Mouse (Mus musculus) 3T3-L1 (cell line): ENCODE results near the gene Mettl8.

ENCODE experiments used
- DNase-seq: peaks from one replicate; pipeline ENCODE4 v3.0.0-alpha.2; 2015; ENCODE audit warnings: low read depth, low spot score

Gene Mettl8

DNA sequence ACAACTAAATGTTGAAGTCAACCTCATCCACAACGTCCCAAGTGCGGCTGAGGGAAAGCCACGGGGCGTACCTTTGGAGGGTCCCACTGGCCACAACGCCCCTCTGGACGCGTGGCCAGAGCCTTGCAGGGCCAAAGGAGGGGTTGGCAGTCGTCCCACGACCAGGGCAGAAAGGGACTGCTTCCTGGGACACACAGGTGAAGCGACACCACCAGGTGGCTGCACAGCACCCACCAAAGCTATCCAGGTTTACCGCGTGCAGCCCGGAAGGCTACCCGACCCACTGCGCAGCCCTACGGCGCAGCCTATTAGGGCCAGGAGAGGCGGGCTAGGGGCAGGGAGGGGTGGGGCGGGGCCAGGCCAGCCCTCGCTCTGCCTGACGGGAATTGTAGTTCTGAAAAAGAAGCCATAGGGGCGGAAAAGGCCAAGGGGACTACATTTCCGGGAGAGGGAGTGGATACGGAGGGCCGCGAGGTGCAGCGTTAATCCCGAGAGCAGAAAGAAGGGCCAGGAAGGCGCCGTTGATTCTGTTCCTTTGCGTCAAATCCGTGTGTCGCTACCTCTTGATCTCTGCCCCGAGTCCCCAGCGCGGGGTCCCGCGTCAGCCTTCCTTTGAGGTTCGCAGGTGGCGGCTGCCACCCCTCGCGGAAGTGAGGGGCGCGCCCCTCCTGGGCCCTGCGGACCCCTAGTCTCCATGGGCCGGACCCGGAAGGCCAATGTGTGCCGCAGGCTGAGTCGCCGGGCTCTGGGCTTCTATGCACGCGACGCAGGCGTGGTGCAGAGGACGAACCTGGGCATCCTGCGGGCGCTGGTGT is at the start of gene Mettl8, which contains the start of gene Dcaf17:
TSS of gene Mettl8 (minus strand) at position 284 of the 815 bp plus-strand sequence.
TSS of gene Dcaf17 (plus strand) at position 29 of the 815 bp plus-strand sequence.
- peak; percentile 99 for DNase-seq

DNA sequence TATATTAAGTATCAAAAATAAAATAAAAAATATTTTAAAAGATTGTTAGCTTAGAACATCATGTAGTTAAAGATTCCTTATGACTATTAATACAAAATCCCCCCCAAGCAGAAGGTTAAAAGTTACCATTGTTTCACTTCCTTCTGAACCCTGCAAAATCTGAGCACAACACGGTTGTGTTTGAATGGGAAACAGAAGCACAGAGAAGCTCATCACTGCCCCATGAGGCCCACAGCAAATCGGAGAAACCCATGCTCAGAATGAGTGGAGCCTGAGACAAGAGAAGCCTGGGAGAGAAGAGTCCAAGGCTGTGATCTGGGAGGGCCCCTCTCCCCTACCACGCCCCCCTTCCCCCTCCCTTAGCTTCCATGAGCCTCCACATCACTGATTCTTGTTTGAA is 49.3 kb upstream of the Mettl8 start:
- DNase-seq = no peak

DNA sequence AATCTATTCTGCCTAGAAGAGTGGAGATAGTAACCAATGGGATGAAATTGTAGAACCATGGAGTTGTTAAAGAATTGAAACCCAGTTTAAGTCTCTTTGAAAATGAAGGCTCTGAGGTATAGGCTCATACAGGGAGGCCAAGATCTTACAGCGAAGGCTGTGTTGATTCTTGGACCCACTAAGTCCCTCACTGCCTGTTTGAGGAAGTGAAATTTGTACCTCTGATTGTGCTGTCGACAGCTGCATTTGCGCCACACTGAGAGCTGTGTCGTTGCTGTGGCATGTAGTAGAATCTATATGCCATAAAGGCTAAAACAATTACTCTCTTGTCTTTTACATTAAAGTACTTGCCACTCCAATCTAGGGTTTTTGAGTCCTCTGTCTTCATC is 47.9 kb upstream of the Mettl8 start:
- DNase-seq = no peak

DNA sequence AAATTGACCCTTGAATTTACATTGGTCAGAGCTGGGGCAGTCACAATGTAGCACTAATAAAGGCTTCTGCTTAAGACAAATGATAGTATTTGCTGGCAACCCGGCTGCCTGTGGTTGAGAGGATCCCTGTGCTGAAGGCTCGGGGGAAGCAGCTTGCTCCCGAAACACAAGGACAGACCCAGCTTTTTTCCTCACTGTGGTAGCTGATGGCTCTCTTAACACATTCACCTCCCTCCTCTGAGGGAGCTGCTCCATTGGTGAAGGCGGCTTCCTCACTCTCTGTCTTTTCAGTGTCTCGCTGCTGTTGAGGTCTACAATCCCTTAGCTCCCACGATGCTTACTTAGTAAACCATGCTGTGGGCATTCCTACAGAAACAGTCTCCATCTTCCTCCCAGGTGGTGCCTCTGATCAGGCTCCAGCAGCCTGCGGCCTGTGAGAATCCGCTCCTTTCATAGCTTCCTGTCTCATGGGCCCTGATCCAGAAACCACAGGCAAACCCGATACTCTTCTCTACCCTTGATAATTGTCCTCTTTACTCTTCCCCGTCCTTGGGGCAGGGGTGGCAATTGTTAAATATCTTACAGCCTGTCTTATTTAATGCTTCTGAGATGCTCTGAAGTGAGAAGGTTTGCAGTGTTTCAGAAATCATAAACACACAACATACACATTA is 47.4 kb upstream of the Mettl8 start:
- DNase-seq = peak; percentile 34

DNA sequence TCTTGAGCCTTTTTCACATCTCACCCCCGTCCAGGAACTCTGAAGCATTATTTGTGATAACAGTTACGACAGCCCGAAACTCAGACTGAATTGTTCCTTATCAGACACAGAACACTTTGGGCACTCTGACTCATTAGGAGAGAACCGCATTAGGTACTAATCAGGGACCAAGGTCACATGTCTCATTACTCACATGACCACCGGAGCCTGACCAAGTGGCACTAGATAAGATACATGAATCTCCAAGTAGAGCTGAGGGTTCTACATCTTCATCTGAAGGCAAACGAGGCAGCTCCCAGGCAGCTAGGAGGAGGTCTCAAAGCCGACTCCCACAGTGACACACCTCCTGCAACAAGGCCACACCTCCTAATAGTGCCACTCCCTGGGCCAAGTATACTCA is 40.8 kb upstream of the Mettl8 start:
- no peak for DNase-seq

DNA sequence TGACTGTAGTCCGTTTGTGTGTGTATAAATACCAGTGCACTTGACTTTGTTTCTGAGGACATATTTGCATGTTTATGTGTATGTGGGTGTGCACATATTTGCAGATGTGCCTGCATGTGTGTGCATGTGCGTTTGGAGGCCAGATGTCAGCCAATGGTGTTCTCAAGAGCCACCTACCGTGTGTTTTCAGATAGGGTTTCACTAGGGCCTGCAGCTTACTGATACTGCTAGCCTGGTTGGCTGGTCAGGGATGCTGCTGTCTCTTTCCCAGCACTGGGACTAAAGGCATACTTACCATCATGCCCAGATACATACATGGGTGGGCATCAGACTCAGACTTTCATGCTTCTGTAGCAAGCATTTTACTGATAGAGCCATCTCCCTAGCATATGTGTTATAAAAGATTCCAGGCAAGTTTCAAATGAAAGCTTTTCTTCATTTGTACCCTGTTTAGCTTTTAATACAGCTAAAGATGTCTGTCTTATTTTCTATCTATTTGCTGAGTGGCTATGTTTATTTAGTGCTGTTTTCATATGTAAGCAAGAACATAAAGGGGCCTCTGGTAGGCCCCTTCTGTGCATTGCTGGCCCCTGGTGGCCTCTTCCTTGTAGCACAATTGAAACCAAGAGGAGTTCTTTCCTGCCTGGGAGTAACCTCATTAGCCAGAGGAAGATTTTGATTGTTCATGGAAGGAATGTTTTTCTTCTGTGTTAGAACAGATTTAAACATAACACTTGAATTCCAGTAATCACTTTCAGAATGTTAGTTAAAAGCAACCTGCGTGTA is 35.5 kb upstream of the Mettl8 start:
- DNase-seq = peak; percentile 28

DNA sequence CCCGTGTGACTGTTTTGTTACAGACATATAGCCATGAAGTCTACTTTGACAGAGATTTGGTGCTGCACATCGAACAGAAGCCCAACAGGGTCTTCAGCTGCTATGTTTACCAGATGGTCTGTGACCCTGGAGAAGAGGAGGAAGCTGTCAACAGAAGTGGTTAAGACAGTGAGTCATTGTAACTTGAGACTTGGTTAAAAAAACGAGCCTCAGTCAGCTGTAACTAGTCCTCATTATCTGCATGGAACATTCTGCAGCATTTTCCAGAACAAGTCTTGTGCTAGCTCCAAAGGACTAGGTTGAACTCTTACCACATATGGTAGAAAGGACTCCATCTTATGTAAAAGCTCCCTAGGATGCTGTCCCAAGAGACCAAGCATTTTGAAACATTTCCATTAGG is 34.4 kb upstream of the Mettl8 start:
- peak; percentile 61 for DNase-seq

DNA sequence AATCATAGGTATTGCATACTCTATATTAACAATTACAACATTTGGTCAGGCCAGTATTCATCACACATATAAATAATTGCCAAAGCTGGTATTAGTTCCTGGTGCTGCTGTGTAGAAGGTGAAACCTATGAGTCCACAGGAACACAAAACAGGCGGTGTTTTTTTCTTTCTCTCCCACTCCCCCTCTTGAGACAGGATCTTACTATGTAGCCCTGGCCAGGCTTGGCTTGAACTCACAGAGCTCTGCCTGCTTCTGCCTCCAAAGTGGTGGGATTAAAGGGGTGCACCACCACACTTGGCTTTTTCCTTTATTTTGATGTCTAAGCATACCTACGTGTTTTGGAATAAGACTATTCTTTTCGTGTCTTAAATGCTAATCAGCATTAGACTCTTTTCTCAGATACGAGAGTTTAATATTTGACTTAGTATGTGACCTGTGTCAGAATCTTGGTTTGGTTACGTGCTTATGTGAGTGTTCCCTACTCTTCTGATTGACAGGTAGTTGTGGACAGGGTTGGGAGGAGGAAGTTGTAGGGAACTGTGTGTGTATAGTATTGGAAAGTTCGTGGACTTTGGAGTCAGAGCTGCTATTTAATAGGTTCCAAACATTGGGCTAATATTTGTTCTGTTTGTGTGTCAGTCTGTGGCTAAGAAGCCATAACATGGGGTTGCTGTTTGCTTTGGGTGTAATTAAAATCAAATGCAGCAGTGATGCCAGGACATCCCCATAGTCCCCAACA is 28.2 kb upstream of the Mettl8 start:
- no peak for DNase-seq

DNA sequence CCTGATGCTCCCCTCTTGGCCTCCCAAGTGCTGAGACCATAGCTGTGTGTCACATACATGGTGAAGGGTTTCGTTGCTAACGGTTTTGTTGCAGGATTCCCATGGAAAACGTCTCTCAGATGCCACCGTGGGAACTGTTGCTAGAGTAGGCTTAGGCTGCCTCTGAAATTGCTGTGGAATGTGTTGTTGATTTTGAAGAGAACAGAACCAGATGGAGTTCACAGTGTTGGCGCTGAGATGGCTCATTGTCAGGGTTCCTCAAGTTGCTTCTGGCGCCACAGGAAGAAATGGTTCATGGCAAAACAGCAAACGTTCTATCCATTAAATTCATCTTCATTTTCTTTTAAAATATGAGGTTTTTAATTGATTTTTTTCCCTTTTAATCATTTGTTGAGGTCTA is 27.0 kb upstream of the Mettl8 start:
- no peak for DNase-seq

DNA sequence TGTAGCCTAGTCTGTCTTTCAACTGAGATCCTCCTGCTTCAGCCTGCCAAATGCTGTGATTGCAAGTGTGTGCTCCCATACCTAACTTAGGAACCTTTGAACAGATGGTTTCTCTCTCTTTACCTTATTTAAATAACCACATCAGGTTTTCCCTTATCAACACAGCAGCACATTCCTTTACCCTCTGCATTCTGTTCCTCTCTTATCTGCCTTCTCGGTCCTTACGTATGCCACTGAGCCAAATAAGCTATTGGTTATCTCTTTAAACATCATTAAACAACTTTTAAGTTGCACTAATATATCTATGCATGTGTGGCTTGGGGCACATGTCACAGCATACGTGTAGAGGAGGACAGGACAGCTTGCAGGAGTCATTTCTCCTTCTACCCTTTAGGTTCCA is 18.4 kb upstream of the Mettl8 start:
- no peak for DNase-seq

DNA sequence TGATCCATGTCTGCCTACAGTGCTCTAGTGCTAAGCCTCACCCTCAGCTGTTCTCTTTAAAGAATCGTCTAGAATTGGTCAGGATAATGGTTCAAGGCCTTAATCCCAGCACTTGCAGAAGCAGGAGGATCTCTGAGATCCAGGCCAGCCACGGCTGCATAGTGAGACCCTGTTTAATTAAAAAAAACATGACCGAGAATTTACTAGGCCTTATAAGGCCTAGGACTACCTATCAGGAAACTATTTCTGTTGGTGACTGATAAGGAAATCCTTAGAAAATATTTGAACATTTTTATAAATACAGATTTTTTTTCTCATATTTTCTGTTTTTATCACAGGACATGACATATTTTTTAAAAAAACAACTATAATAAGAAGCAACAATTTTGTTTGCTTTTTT is 17.9 kb upstream of the Mettl8 start:
- no peak for DNase-seq

DNA sequence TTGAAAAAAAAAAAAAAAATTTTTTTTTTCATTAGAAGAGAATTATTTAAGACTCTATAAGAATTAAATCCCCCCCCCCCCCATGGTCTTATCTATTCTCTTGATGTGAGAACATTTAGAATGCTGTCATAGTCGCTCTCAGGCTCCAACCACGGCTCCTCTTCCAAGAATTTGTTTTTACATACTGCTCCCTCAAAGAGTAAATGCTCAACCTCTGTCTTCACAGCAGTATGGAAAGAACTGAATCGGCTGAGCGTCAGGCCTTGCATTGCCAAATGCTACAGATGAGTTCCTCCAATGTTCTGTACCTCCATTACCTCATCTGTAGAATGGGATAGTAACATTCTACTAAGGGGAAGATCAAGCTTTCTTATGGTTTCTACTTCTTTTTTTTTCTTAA is 16.2 kb upstream of the Mettl8 start:
- no peak for DNase-seq

DNA sequence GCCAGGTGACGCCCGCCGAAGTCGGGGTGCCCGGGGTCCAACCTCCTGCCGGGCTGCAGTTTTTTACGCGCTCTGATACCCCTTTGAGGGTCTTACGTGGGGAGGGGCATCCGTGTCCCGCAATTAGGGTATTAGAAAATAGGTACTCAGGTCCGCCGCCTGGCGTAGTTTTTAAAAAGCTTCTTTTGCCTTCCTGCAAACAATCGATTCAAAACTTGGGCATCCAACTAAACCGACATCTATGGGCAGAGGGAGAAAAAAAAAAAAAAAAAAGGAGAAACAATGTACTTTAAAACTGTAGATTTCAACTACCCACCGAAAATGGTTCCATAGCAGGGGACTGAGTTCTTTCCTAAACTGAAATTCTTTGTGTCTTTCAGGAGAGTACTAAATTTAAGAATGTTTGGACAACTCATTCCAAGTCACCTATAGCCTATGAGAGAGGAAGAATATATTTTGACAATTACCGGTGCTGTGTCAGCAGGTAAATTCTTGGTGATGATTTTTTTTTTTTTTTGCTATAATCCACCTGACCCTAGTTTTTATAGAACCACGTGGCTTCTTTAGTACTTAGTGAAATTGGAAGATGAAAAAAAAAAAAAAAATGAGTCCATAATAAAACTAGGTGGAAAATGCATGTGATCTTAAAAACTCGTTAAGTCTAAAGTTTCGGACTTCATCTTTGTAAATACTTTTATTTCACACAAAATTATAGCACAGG is 892 bp upstream of the Mettl8 start:
- peak; percentile 66 for DNase-seq

DNA sequence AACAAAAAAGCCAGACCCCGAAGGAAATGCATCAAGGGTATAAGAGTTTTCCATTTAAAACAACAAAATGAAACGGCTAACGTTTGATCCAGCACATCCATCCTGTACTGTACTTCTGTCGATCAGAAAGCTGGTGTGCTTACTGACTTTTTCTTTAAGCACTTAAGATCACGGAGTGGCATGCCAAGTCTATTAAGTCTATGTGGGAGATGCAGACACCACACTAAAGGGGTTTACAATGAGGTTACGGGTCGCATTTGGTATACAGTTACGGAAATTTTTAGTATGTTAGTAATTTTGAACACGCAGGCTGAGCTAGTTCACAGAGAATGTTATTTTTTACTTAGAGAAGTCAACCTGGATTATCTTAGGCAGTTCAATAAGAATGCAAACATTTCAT is 667 bp downstream of the Mettl8 start:
- peak; percentile 26 for DNase-seq

DNA sequence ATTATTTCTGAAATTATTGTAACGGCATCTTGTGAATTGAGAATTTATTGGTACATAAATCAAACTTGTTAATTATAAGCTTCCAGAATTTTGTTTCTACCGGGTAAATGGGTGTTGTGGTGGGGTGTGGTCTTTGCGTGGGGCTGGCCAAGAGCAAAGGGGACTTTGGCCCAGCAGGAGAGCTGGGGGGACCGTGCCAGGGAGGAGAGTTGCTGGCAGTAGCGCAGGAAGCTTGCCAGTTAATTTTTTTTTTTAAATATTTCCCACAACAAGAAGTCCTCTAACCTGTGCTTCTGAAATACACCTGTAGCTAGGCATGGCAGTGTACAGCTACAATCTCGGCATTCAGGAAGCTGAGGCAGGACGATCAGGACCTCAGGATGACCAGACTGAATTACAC is 4.9 kb downstream of the Mettl8 start:
- no peak for DNase-seq

DNA sequence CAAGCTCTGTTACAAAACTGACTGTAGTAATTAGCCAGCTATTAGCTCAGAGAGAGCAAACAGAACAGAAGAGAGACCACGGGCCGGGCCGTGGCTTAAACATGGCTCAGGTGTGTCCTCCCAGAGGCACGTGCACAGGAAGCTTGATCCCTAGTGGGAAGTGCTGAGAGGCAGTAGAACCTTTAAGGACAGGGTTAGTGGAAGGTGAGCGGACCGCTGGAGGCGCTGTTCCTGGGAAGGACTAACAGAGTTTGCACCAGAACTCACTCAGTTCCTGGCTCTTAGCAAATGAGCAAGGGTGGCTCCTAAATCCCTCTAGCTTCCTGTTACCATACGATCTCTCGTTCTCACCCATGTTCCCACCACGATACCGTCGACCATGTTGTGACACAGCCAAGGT is 6.5 kb downstream of the Mettl8 start:
- DNase-seq = no peak

DNA sequence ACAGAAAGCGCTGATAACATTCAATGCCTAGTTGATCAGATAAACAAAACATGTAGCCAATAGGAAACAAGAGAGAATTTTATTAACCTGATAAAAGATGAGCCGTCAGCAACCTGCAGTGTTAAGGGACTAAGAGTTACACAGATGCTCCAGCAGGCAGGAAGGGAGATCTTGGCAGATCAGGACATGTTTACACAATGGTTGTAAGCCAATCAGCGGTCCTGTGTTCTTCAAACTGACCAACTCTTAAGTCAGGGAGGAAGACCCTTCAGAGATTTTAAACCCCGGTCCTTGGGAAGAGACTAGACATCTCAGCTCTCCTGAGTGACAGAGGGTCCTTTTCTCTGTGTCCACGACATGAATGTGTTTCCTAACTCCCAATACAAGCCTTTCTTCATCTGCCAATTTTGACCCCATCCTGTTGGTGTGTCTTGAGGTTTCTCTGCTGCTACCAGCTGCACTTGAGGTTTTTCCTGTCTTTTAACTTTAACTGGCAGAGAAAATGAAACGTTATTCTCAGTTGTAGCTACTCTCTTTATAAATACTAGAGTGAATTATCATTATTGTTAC is 8.5 kb downstream of the Mettl8 start:
- DNase-seq = no peak

DNA sequence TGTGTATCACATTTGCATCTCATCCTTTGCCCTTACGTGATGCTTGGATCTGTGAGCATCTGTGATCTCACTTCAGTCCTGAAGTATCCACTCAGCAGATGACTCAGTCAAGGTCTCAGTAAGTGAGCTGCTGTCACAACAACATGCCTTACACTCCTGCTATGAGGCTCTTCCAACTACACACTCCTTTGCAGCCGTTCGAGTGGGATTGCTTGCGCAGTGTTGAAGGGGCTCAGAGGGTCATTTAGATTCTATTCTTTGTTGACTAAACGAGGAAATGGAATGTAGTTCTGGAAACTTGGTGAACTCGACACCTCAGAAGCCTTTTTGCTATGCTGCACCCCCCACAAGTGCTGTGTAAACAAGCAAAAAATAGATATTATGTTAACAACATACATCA is 9.2 kb downstream of the Mettl8 start:
- no peak for DNase-seq

DNA sequence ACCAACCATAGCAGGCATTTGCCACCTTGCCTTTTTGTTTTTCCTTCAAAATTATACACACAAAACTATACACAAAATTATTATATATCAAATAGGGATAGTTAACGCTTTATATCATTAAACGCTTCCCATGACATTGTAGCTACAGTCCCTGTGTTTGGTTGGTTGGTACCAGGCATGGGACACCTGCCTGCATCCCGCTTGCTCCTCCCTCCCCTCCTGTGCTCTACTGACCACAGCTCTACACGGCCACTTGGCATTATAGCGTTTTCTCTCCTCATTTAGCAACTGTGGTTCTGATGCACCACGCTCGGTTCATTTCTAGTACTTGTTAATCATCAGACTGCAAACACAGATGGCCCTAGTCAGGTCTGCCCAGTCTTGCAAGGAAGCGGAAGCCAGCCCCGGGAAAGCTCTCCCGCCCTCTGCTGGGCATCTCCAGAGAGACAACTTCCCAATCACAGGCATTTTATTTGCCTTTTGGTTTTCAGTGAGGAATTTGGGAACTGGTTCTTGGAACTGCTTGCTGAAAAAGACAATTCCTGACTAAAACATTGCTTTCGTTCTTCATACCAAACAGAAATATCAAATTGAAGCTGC is 15.8 kb downstream of the Mettl8 start:
- peak; percentile 84 for DNase-seq

DNA sequence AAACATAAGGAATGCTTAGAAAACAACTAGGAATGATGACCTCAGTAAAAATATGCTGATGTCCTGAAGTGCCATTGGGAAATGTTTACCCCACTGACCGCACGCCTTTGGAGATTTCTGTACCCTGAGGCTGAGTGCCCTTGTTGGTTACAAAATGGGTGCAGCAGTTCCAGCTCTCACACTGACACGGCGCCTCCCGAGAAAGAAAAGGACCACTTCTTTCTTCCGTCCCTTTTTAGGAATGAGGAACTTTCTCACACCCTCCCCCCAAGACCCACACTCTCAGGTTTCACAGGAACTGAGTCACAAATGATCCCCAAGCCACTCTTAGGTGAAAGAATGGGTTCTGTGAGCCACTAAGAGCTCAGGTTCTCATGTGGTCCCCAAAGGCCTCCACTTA is 17.9 kb downstream of the Mettl8 start:
- DNase-seq = no peak
